Mouse (Mus musculus) cerebellum, adult 2 months (tissue): Measurements from ENCODE around the gene 1700016C15Rik.

ENCODE experiments used
- CTCF ChIP-seq: fragments of 200-500 bp; IDR thresholded peaks from 2 replicates; pipeline ENCODE4 v1.5.1; 2011; ENCODE audit warnings: low read depth, mild to moderate bottlenecking, control low read depth, low read length, moderate library complexity, borderline replicate concordance; ENCODE audit not compliant: insufficient read depth
- POLR2A ChIP-seq: fragments of 200-500 bp; IDR thresholded peaks from 2 replicates; pipeline ENCODE4 v1.6.1; 2011; ENCODE audit warnings: low read length, control low read depth, borderline replicate concordance; ENCODE audit not compliant: insufficient read depth

DNA sequence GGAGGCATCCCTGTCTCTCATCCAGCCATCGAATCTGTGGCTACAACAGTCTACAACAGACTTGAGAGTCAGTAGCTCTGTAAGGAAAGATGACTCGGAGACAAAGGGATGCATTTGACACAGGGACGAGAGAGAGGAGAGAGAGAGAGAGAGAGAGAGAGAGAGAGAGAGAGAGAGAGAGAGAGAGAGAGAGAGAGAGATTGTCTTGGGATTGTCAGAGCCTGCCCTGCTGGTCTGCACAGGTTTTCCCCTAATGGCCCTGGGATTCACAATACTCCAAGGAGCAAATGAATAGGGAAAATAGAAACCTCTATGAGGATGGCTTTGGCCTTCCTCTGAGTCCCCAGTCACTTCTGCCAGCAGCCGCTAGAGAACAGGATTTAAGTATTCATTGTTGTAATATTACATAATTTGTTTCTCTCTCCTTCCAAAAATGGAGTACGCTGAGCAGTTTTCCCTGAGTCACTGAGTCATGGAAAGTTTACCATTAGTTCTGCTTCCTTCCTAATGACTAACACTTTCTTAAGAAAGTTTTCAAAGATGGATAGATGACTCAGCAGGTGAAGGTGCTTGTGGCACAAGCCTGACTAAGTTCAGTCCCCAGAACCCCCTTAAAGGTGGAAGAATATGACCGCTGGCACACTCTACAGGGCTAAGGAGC is 26.3 kb upstream of the 1700016C15Rik start:
- TF ChIP-seq POLR2A (no peak), CTCF (no peak)
